Mouse (Mus musculus) brain, embryonic 14.5 days (tissue): ENCODE results near the gene Abhd10. TPM values are rescaled to one million over a fixed set of nuclear protein-coding genes. Genes with fewer than 3 reads are reported as not detected.

ENCODE experiments used
- DNase-seq: peaks from one replicate; pipeline ENCODE4 v3.0.0-alpha.2; 2011; ENCODE audit warnings: low read depth
- CTCF ChIP-seq: fragments of 200-500 bp; IDR thresholded peaks from 2 replicates; pipeline ENCODE4 v1.5.1; 2012; ENCODE audit warnings: inconsistent platforms, mild to moderate bottlenecking, moderate library complexity, borderline replicate concordance; ENCODE audit not compliant: insufficient read depth, insufficient read length; ENCODE audit errors: extremely low read depth
- POLR2A ChIP-seq: fragments of 200-500 bp; IDR thresholded peaks from 2 replicates; pipeline ENCODE4 v1.6.1; 2012; ENCODE audit warnings: mild to moderate bottlenecking, inconsistent platforms, borderline replicate concordance; ENCODE audit not compliant: poor library complexity, insufficient read depth, insufficient read length, severe bottlenecking; ENCODE audit errors: extremely low read depth
- polyA plus RNA-seq: library from polyadenylated mRNA; depleted of rRNA; stranded (reverse); fragments of >200 nt; gene quantifications from 2 replicates; pipeline ENCODE4 v1.2.3, GENCODE M21; 2012

The Abhd10 gene
- polyA plus RNA-seq, 1 experiment = 29.3 TPM

- no peak for TF ChIP-seq POLR2A
- TF ChIP-seq CTCF = no peak
Observed at GRCm38 (mm10) chr16:45722460-45722951, 20.2 kb downstream of the Abhd10 start.

GRCm38 (mm10) chr16:45720022-45720630, 22.6 kb downstream of the Abhd10 start:
- no peak for DNase-seq
- no peak for TF ChIP-seq POLR2A
- TF ChIP-seq CTCF = no peak

More at GRCm38 (mm10) chr16:45722460-45722951, 20.2 kb downstream of the Abhd10 start:
- peak; percentile 59 for DNase-seq

- TF ChIP-seq CTCF (no peak), POLR2A (no peak)
- no peak for DNase-seq
Observed at GRCm38 (mm10) chr16:45718296-45718695, 24.5 kb downstream of the Abhd10 start.

GRCm38 (mm10) chr16:45714489-45715150, 28.1 kb downstream of the Abhd10 start:
- DNase-seq = no peak
- TF ChIP-seq POLR2A (no peak), CTCF (no peak)

GRCm38 (mm10) chr16:45713878-45714277, 28.9 kb downstream of the Abhd10 start:
- TF ChIP-seq CTCF = no peak
- TF ChIP-seq POLR2A = no peak
- DNase-seq = no peak

GRCm38 (mm10) chr16:45713261-45713660, 29.5 kb downstream of the Abhd10 start:
- TF ChIP-seq CTCF = no peak
- no peak for TF ChIP-seq POLR2A
- no peak for DNase-seq

- peak; percentile 44 for DNase-seq
- TF ChIP-seq POLR2A = no peak
- TF ChIP-seq CTCF = peak; percentile 35; the same call in 1 of the 2 replicates
Observed at GRCm38 (mm10) chr16:45711263-45711662, 31.5 kb downstream of the Abhd10 start.

- no peak for DNase-seq
- TF ChIP-seq CTCF (no peak), POLR2A (no peak)
Observed at GRCm38 (mm10) chr16:45699301-45699700, 43.5 kb downstream of the Abhd10 start.

- TF ChIP-seq POLR2A (no peak), CTCF (no peak)
- DNase-seq = peak; percentile 55
Observed at GRCm38 (mm10) chr16:45697996-45698395, 44.8 kb downstream of the Abhd10 start.

- TF ChIP-seq POLR2A (no peak), CTCF (no peak)
Observed at GRCm38 (mm10) chr16:45695445-45696160, 47.2 kb downstream of the Abhd10 start.

GRCm38 (mm10) chr16:45693558-45693957, 49.2 kb downstream of the Abhd10 start, which contains the start of gene Tmprss7:
Gene Tmprss7, minus strand, starts transcription at chr16:45693658.
- DNase-seq = no peak
- TF ChIP-seq POLR2A (no peak), CTCF (no peak)

More at GRCm38 (mm10) chr16:45695445-45696160, 47.2 kb downstream of the Abhd10 start:
- DNase-seq = no peak
